Mouse (Mus musculus): ENCODE measurements around the gene Abi3bp. TPM values are rescaled to one million over a fixed set of nuclear protein-coding genes. Genes with fewer than 3 reads are reported as not detected.

Gene Abi3bp
- total RNA-seq, 1 experiment from 2014 or later = not detected

DNA sequence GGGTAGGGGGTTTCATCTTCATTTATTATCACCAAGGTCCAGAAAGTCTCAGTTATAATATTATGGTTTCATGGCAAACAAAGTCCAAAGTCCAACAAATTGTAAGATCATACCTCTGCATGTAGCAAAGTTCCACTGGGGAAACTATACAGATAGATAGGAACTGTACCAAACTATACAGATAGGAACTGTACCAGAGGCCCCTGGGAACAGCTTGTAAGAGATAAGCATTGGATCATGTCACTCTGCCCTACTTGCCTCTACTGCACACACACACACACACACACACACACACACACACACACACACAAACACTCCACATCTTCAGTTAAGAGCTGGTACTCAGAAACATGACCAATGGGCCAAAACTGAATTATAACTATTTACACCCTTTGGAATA lies 241.4 kb downstream of the Abi3bp start:
- no peak for ATAC-seq (replicated peaks in 1 of 2; ENCODE audit: insufficient read depth in 1 of 2, low FRiP score in 2 of 2, low TSS enrichment in 1 of 2, low read depth in 1 of 2, poor library complexity in 2 of 2, severe bottlenecking in 2 of 2)

GRCm38 (mm10) chr16:56722357-56722756 lies 244.7 kb downstream of the Abi3bp start:
- ATAC-seq (replicated peaks in 1 of 2; ENCODE audit: insufficient read depth in 1 of 2, low FRiP score in 2 of 2, low TSS enrichment in 1 of 2, low read depth in 1 of 2, poor library complexity in 2 of 2, severe bottlenecking in 2 of 2) = no peak

- no peak for ATAC-seq (replicated peaks in 1 of 2; ENCODE audit: insufficient read depth in 1 of 2, low FRiP score in 2 of 2, low TSS enrichment in 1 of 2, low read depth in 1 of 2, poor library complexity in 2 of 2, severe bottlenecking in 2 of 2)
Observed at GRCm38 (mm10) chr16:56724927-56725326, 247.2 kb downstream of the Abi3bp start.

DNA sequence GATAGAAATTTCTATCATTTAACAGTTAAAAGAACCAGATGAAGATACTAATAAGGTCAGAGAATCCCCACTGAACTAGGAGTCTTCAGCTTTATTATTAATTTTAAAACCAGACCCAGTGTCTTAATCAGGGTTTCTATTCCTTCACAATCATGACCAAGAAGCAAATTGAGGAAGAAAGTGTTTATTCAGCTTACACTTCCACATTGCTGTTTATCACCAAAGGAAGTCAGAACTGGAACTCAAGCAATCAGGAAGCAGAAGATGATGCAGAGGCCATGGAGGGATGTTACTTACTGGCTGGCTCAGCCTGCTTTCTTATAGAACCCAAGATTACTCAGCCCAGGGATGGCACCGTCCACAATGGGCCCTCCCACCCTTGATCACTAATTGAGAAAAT lies 251.4 kb downstream of the Abi3bp start:
- no peak for ATAC-seq (replicated peaks in 1 of 2; ENCODE audit: insufficient read depth in 1 of 2, low FRiP score in 2 of 2, low TSS enrichment in 1 of 2, low read depth in 1 of 2, poor library complexity in 2 of 2, severe bottlenecking in 2 of 2)

Other genes starting within 250 kb of the Abi3bp start
- 39.9 and 55.2 TPM in 2 replicates for gene Tfg, start 239.6 kb downstream of the Abi3bp start, total RNA-seq (2017)

Measured in hematopoietic stem cell, adult 5-6 weeks (primary cell).